23 mouse cellular contexts compared by ENCODE assay signal in genomic region chr11:61293251-61293650, GRCm38 (mm10). TPM values are rescaled to one million over a fixed set of nuclear protein-coding genes. Genes with fewer than 3 reads are reported as not detected.
"Had no signal": no experiment of that assay in that cellular context is flagged by ENCODE, and none has a peak within 500 bp of the region (broad histone marks: within the 10 kb centered on the region; RNA-seq: fewer than 3 reads in every experiment).

No protein-coding gene starts in this region.

- H3K27ac ChIP-seq: layer of hippocampus, adult 2 months; left cerebral cortex, adult 2 months; liver, embryonic 13.5 days; macrophage; midbrain, embryonic 10.5 days; midbrain, embryonic 13.5 days; neural tube, embryonic 13.5 days; stomach, embryonic 15.5 days had no signal

- H3K4me3 ChIP-seq: layer of hippocampus, adult 2 months; left cerebral cortex, adult 2 months; liver, embryonic 13.5 days; midbrain, embryonic 10.5 days; midbrain, embryonic 13.5 days; myocyte; neural tube, embryonic 13.5 days; stomach, embryonic 15.5 days had no signal

- DNase-seq: kidney, adult 9 months; kidney, postnatal 14 days; layer of hippocampus, postnatal 36 days; liver, embryonic 13.5 days; lung, adult 2 months; retina, postnatal 1 day; right cerebral cortex, postnatal 25 days; spleen, adult 18-20 months; thymus, postnatal 14 days; thymus, postnatal 4 days had no signal

RNA-seq across cellular contexts. Expression of gene Slc47a2, which starts 49.4 kb away (rescaled TPM):
- total RNA-seq: layer of hippocampus, adult 2 months; left cerebral cortex, postnatal 36 days; liver, adult 2 months; megakaryocyte, adult 5-6 weeks; monocyte, adult 5-6 weeks; neutrophil, adult 5-6 weeks had no signal
